Mouse (Mus musculus): Measurements from ENCODE around the gene Nyx.
"Not testable (repeated sequence)": the region's sequence is repeated elsewhere in the genome, so short reads cannot be mapped to it uniquely, and the experiment has no call there.

Gene Nyx

DNA sequence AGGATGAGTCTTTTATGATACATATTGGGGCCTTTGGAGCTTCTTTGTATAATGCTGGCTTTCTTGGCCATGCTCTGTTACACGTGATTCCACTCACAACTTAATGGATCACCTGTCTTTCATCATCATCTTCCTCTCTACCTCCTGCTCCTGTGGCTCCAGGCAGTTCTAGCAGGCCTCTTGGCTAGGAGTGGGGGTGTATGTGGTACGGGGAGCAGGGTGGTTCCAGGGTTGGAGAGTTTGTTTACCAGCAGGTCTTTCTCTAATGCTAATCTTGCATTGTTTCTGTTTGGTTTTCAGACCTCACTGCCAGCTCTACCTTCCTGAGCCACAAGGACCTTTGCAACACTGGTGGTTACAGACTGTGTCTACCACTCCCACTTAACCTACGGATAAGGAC lies at the start of gene Nyx:
Gene Nyx, plus strand, starts transcription at position 301 of the 400 bp plus-strand sequence.
- no peak for DNase-seq (ENCODE audit: low read depth, low spot score)

GRCm38 (mm10) chrX:13422047-13422446 lies 43.9 kb upstream of the Nyx start:
- no peak for DNase-seq (ENCODE audit: low read depth, low spot score)

DNA sequence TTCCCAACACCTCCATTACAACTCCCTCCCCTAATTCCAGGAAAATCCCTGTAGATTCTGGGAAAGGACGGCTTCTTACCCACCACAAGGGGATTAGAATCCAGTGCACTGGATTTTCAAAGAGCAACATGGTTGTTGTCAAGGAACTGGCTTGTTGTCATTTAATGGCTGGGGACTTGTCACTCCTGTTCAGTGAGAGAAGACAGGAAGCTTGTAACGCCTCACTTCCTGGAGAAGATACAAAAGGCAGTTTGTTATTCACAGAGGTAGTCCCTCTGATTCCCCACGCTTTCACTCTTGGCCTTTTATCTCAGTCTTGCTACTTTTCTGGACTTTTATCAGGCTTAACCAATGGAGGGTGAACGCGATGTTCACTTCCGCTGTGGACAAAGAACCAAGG lies 34.5 kb upstream of the Nyx start:
- DNase-seq (ENCODE audit: low read depth, low spot score) = peak; percentile 17

GRCm38 (mm10) chrX:13436042-13436441 lies 29.9 kb upstream of the Nyx start:
- DNase-seq (ENCODE audit: low read depth, low spot score) = not testable (repeated sequence)

DNA sequence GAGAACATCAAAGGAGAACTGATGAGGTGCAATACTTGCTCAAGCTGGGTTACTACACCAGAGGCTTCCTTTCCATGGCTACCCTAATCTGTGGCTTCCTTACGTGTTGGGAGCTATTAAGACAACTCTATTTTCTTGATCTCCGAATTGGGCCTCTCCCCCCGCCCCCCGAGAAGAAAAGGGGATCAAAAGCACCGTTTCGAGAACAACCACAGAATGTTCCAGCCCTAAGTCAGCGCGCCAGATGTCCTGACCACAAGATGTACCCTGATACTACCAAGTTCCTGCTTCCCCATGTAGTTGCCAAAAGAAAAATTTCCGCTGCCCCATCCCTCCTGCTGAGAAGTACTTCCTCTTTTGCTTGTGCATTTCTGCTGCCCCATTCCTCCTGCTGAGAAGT lies 9.4 kb upstream of the Nyx start:
- not testable (repeated sequence) for DNase-seq (ENCODE audit: low read depth, low spot score)

DNA sequence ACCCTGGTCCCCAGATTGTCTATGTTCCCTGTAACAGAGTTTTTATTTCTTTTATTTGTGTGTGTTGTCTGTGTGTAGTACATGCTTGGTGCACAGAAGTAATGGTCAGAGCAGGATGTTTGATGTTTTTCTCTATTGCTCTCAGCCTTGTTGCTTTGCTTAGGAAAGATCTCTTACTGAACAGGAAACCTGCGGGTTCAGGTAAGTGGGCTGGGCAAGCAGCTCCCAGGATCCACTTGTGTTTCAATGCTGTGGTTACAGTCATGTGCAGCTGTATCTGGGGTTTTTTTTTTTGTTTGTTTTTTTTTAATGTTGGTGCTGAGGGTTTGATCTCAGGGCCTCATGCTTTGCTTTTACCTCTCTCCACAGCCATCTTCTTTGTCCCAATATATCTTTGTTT lies 7.1 kb upstream of the Nyx start:
- DNase-seq (ENCODE audit: low read depth, low spot score) = no peak

DNA sequence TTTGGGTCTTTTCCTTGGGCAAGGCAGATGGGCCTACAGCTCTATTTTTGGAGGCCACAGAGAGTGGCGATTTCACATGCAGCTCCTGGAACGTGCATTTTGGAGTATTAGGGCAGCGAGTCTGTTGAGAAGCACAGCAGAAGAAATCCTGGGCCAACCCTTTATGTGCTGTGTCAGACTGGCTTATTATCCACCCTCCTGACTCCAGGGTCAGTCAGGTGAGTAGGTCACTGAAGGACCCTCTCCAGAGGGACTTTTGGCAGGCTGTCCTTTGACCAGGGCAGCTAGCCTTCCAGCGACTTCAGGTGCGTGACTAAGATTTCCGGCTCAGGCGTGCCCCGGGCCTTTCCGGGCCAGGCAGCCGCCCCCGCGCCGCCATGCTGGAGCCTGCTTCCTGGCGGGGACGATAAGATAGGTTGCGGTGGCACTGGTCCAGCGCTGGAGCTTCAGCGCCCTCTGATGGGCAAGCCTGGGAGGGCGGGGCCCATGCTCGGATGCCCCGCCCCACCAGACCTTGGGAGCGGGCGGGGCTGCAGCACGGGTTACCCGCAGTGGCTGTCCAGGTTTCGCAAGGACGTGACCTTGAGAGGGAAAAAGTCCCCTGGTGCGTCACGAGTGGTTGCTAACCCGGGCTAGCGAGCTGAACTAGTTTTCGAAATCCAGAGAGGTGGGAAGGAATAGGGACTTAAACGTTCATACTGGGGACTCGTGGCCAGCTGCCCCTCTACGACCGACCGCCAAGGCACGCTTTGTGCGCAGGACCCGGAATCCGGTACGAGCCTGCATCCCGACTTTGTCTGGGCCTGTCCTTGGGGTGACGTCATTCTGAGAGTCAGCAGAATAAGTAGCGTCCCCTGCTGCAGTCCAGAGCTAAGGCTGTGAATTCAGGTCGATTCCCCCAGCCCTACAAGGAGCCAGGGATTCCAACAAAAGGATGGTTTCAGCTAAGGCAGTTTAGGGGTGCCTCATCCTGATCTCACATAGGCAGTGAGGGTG lies 4.3 kb upstream of the Nyx start:
- DNase-seq (ENCODE audit: low read depth, low spot score) = peak; percentile 85

DNA sequence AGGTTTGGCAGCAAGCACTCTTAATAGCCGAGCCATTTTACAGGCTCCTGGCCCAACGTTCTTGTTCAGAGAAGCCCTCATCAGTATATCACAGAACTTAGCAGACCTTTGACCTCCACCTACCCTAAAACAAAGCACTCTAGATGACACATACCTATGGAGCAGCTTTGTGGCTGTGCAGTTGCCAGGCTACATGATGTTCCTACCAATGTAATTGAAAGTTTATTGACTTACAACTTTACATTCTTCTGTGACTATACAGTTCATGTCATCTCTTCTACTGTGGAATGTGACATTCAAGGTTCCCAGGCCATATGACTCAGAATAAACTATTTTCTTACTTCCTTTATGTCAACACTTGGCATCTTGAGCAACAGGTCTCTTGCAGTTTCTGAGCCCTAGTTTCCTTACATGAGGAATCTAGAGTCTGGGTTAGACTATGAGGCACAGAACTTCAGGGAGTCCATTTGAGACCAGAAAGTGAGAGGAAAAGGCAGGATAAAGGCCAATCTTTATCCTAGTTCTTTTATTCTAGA lies 2.9 kb upstream of the Nyx start:
- DNase-seq (ENCODE audit: low read depth, low spot score) = no peak

- DNase-seq (ENCODE audit: low read depth, low spot score) = no peak
Measured at GRCm38 (mm10) chrX:13466681-13467080, 771 bp downstream of the Nyx start.

DNA sequence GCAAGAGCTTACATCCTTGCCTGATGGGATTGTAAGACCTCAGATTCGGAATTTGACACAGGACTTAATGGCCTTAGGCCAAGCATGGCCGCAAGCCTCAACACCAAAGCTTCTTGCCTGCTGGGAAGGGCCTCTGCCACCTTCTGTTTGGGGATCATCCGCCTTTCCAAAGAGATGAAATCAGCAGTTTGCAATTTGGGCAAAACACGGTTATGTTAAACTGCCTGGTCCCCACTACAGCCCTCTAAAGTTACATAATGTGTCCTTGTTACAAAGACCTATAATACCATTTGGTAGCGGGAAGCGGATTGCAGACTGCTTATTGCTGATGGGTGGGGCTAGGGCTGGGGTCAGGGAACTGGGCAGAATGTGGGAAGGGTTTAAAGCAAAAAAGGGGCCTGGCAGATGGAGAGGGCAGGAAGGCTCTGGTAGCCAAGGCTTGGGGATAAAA lies 1.2 kb downstream of the Nyx start:
- DNase-seq (ENCODE audit: low read depth, low spot score) = no peak

DNA sequence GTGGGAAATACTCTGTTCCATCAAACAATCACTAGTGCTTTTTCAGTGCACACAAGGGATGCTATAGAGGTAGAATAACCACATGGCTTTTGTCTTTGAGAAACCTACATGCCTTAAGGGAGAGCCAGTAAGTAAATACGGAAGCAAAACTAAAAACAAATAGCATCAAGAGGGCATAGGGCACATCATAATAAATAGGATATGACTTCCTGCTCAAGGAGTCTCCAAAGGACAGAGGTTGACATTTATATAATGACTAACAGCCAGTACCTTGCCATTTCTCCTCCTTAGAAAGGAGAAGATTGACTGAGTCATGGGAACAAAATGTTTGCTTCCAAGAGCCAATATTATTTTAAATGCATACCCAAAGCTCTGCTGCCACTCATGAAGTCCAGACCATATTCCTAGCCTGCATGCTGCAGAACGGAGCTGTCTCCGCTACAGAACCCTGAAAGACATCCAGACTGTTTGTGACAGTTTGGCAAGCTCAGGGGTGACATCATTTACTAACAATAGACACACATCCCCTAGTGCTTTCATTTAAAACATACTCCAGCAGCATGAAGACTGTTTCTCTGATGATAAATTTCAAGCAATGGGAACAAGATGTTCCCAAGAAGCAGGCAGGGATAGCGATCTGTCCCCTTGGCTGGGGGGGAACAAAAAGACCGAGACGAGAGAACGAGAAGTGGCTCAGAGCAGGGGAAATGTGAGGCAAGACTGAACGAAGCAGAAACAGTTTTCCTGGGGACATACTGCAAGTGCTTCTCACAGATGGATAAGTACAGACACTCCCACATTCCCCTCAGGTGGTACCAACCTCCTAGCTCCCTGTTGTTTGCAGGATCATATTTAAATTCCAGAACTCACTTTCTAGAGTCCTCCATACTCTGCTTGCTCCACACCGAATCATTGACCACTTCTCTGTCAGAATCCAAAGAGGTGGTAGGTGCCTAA lies 3.5 kb downstream of the Nyx start:
- DNase-seq (ENCODE audit: low read depth, low spot score) = no peak

GRCm38 (mm10) chrX:13471925-13472324 lies 6.0 kb downstream of the Nyx start:
- DNase-seq (ENCODE audit: low read depth, low spot score) = peak; percentile 21

DNA sequence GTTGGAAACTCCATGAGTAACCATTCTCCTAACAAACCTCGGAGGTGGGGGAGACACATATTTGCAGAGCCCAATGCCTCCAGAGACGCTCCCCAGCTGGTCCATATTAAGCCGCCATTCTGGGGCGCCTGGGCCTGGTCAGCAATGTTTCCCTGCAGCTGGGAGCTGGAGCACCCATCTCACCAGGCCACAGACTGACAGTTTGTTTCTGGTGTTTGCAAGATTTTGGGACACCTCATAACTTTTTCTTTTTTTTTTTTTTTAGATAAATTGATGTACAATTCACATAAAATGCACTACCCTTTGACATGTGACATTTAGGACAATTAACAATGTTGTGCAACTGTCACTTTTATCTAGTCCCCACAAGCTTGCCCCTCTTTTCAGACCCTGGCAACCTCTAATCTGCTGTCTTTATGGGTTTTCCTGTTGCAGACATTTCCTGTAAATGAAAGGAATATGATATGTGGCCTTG lies 6.9 kb downstream of the Nyx start:
- no peak for DNase-seq (ENCODE audit: low read depth, low spot score)

- no peak for DNase-seq (ENCODE audit: low read depth, low spot score)
Measured at GRCm38 (mm10) chrX:13475382-13475781, 9.5 kb downstream of the Nyx start.

DNA sequence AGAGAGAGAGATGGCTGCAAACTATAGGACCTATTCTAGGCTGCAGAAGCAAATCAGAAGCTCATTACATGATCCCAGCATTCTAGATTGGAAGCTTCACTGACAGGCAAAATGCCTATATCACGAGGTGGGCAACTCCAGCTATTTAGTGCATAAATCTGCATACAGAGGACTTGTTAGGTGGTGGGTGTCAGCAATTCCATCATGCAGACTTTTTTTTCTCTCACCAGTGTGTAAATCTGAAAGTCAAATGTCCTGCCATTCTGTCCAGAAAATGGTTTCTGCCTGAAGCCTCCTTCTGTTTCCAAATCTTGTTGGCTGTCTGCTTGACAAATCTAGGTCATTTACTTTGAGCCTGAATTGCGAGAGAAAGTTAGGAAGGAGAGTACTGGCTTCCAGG lies 11.7 kb downstream of the Nyx start:
- no peak for DNase-seq (ENCODE audit: low read depth, low spot score)

DNA sequence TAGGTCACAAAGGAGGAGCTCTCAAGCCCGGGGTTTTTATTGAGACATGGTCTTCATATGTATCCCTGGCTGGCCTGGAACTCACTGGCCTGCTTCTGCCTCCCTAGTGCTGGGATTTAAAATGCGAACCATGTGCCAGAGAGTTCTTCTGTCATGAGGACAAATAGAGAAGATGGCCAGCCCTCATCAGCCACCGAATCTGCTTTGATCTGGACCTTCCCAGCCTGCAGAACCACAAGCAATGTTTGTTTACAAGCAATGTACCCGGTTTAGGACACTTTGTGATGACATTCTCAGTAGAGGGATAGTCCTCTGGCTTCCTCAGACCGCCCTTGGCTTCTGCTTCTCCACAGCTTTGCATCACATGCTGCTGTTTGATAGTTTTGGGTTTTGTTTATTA lies 12.4 kb downstream of the Nyx start:
- no peak for DNase-seq (ENCODE audit: low read depth, low spot score)

DNA sequence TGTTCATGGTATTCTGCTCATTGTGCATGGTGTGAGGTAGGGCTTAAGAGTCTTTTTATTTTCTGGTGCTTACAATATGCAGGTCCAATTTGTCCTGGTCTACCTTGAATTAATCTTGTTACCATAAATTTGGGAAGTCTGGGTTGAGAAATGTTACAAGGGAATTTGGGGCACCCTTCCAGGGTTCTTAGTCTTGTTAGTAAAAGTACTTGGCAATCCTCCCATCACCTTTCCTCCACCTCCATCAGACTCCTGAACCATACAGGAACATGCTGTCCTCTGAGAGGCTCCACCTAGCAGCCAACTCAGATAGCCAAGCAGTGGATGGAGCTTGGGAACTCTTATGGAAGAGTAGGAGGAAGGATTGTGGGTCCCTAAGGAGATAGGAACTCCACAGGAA lies 13.7 kb downstream of the Nyx start:
- DNase-seq (ENCODE audit: low read depth, low spot score) = no peak

DNA sequence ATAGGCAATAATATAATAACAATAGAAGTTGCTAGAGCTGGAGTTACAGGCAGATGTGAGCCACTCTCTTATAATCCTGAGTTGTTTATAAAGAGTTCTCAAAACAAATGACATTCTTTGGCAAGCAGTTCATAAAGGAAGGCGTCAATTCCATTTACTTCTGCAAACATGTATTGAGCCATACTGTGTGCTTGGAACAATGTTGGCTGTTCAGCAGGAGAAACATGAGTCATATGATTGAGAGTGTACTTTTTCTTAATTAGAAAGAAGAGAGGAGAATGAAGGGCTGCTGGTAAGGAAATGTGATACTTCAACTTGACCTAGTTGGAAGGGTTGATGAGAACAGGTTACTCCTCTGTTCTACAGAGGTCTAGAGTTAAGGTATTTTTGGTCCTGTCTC lies 16.7 kb downstream of the Nyx start:
- no peak for DNase-seq (ENCODE audit: low read depth, low spot score)

GRCm38 (mm10) chrX:13484447-13484846 lies 18.5 kb downstream of the Nyx start:
- no peak for DNase-seq (ENCODE audit: low read depth, low spot score)

GRCm38 (mm10) chrX:13489001-13489400 lies 23.1 kb downstream of the Nyx start:
- no peak for DNase-seq (ENCODE audit: low read depth, low spot score)

- no peak for DNase-seq (ENCODE audit: low read depth, low spot score)
Measured at GRCm38 (mm10) chrX:13489761-13490160, 23.9 kb downstream of the Nyx start.

DNA sequence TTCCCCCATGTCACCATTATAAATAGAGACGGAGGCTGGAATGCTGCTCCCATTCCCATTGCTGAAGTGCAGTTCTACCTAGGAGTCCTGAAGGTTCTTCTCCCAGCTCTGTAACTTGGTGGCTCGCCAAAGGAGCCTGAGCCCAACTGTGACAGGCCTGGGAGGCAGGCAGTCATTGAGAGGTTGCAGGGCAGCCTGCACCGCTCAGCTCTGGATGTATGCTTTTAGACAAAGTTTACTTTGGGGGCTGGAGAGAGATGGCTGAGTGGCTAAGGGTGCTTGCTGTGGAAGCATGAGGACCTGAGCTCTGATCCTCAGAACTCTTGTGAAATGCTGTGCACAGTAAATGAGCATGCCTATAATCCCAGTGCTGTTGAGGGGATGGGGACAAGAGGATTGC lies 25.0 kb downstream of the Nyx start:
- DNase-seq (ENCODE audit: low read depth, low spot score) = no peak
